Comparison of ENCODE assay signal across 9 mouse cellular contexts in the genomic region with DNA sequence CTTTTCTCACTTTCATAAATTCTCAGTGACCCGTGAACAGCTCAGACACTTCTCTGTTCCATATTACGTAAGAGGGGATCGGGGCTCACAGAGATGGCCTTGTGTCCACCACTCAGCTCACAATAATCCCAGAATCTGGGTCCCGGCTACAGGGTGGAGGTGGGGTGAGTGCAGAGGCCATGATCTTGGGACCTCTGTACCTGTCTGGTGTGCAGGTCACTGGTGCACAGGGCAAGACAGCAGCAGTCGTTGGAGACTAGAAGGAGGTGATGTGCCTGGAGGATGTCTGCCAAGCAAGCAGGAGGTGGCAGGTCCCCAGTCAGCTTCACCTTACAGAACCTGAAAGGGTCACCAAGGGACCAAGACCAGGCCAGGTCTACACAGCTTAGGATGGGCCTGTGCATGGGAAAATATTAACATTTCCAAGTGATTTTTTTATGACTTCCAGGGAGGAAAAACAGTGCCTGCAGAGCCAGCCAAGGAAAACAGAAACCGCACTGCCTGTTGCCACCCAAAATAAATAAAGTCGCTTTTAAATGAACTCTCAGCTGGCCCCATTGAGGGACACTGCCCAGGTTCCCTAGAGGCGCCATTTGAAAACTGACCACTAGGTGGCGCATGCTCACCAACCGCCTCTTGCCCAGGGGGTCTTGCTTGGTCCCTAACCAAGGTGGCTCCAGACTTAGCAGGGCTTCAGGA. TPM values are rescaled to one million over a fixed set of nuclear protein-coding genes. Genes with fewer than 3 reads are reported as not detected.
A peak's percentile ranks its signal among the peaks of the same experiment; 100 is the strongest.
DNase-seq lines count a peak whose midpoint lies in the region; ATAC-seq and TF ChIP-seq lines count a peak whose summit lies in the region.
"Had no signal": no experiment of that assay in that cellular context is flagged by ENCODE, and none has a peak within 500 bp of the region (broad histone marks: within the 10 kb centered on the region; RNA-seq: fewer than 3 reads in every experiment).

No protein-coding gene starts in this region.

- H3K9me3 ChIP-seq in embryonic facial prominence, embryonic 15.5 days (replicated peaks), result no peaks in the 10 kb centered on the region
- H3K9me3 ChIP-seq in hindbrain, embryonic 12.5 days (replicated peaks), result peaks cover 4% of the 10 kb centered on the region
- H3K9me3 ChIP-seq in liver, embryonic 11.5 days (ENCODE audit: control insufficient read depth, low read length), result no peaks in the 10 kb centered on the region

- intact Hi-C loops in gastrocnemius, adult 2 months (cut with DNase I), result no loop called here

- peak overlapping the region; percentile 43 for H3K4me3 ChIP-seq in gastrocnemius, adult 2 months
- H3K4me3 ChIP-seq in embryonic facial prominence, embryonic 15.5 days (replicated peaks), result no peak overlapping the region
- H3K4me3 ChIP-seq in hindbrain, embryonic 12.5 days, result no peak overlapping the region
- no peak overlapping the region for H3K4me3 ChIP-seq in liver, embryonic 11.5 days (ENCODE audit: low read depth, low read length)
- H3K4me3 ChIP-seq: limb, embryonic 13.5 days had no signal

- no peak overlapping the region for H3K9ac ChIP-seq in embryonic facial prominence, embryonic 15.5 days
- H3K9ac ChIP-seq in hindbrain, embryonic 12.5 days, result no peak overlapping the region
- no peak overlapping the region for H3K9ac ChIP-seq in liver, embryonic 11.5 days (ENCODE audit: low read depth, low read length)
- H3K9ac ChIP-seq: limb, embryonic 13.5 days had no signal

- H3K27ac ChIP-seq in gastrocnemius, adult 2 months, result peak overlapping the region; percentile 70
- H3K27ac ChIP-seq in embryonic facial prominence, embryonic 15.5 days (replicated peaks), result no peak overlapping the region
- H3K27ac ChIP-seq in hindbrain, embryonic 12.5 days, result no peak overlapping the region
- H3K27ac ChIP-seq in liver, embryonic 11.5 days (ENCODE audit: low read depth, low read length), result no peak overlapping the region
- H3K27ac ChIP-seq: limb, embryonic 13.5 days had no signal

- no peaks in the 10 kb centered on the region for H3K27me3 ChIP-seq in embryonic facial prominence, embryonic 15.5 days
- H3K27me3 ChIP-seq in hindbrain, embryonic 12.5 days, result no peaks in the 10 kb centered on the region
- H3K27me3 ChIP-seq in liver, embryonic 11.5 days (replicated peaks; ENCODE audit: control insufficient read depth, insufficient read depth, low read length), result peaks cover 2% of the 10 kb centered on the region; the same call in 1 of the 2 replicates

- DNase-seq in gastrocnemius, adult 2 months, result peak; percentile 50
- no peak for DNase-seq in gastrocnemius, postnatal 25 days
- DNase-seq in ES-CJ7 (ENCODE audit: low read depth, low spot score), result peak; percentile 53
- DNase-seq in liver, embryonic 11.5 days (ENCODE audit: low spot score), result no peak
- peak; percentile 42 for DNase-seq in retina, postnatal 7 days (ENCODE audit: low read depth, low spot score)
- DNase-seq in right cerebral cortex, adult 2 months (ENCODE audit: low spot score in 2 of 2), result no peak

- H3K4me2 ChIP-seq in embryonic facial prominence, embryonic 15.5 days (replicated peaks), result no peak overlapping the region
- H3K4me2 ChIP-seq in hindbrain, embryonic 12.5 days (replicated peaks), result no peak overlapping the region
- H3K4me2 ChIP-seq in liver, embryonic 11.5 days, result no peak overlapping the region
- H3K4me2 ChIP-seq: limb, embryonic 13.5 days had no signal

- ATAC-seq in embryonic facial prominence, embryonic 15.5 days (ENCODE audit: insufficient number of reproducible peaks, low FRiP score, low TSS enrichment, low read depth), result 0 out of 2 replicates have a peak, but pooled peaks have one; percentile 17
- peak; percentile 61; the same call in 1 of the 2 replicates for ATAC-seq in hindbrain, embryonic 12.5 days (ENCODE audit: low FRiP score)
- 0 out of 2 replicates have a peak, but pooled peaks have one; percentile 23 for ATAC-seq in liver, embryonic 11.5 days (replicated peaks; ENCODE audit: low FRiP score)

- peak; percentile 80 for TF ChIP-seq CTCF in gastrocnemius, adult 2 months (IDR thresholded peaks at IDR 0.05)

- H3K4me1 ChIP-seq in embryonic facial prominence, embryonic 15.5 days, result 0 out of 2 replicates have a peak, but pooled peaks cover under 1% of the 10 kb centered on the region
- no peaks in the 10 kb centered on the region for H3K4me1 ChIP-seq in hindbrain, embryonic 12.5 days
- H3K4me1 ChIP-seq in liver, embryonic 11.5 days (replicated peaks; ENCODE audit: control insufficient read depth, insufficient read depth, low read length), result no peaks in the 10 kb centered on the region

- H3K36me3 ChIP-seq in embryonic facial prominence, embryonic 15.5 days, result no peaks in the 10 kb centered on the region
- H3K36me3 ChIP-seq in hindbrain, embryonic 12.5 days, result no peaks in the 10 kb centered on the region
- H3K36me3 ChIP-seq in liver, embryonic 11.5 days (ENCODE audit: control insufficient read depth, insufficient read depth, low read length), result no peaks in the 10 kb centered on the region
- H3K36me3 ChIP-seq: limb, embryonic 13.5 days had no signal

- 43% methylated on average over 10 of the region's 10 CpGs for WGBS in embryonic facial prominence, embryonic 15.5 days
- 44% methylated on average over 10 of the region's 10 CpGs for WGBS in hindbrain, embryonic 12.5 days
- WGBS in liver, embryonic 11.5 days, result 42% methylated on average over 10 of the region's 10 CpGs

RNA-seq across cellular contexts. Expression of gene Zbp1, which starts 0.7 kb away (rescaled TPM):
- total RNA-seq in gastrocnemius, adult 2 months (2021), result not detected
- under 1 TPM in 1 of 2 experiments, not detected in 1; 0.27 TPM for total RNA-seq in gastrocnemius, postnatal 25 days (2021)
- 0.63 and 1.5 TPM in 2 replicates for polyA plus RNA-seq in embryonic facial prominence, embryonic 15.5 days (2015; fragmentation: Nextera tagmentation; extraction: Ambion mirVana)
- polyA plus RNA-seq in hindbrain, embryonic 12.5 days (2016; fragmentation: Nextera tagmentation; extraction: Ambion mirVana), result 0.28 TPM in 1 of 2 replicates, not detected in the other
- not detected in 2 replicates for polyA plus RNA-seq in liver, embryonic 11.5 days (2014; fragmentation: Nextera tagmentation; extraction: Ambion mirVana)

RNA-seq across cellular contexts. Expression of gene Pmepa1, which starts 56.9 kb away (rescaled TPM):
- 10 to 100 TPM; 20.0 to 24.4 TPM for total RNA-seq in gastrocnemius, adult 2 months (2021)
- 10 to 100 TPM; 18.2 to 19.2 TPM for total RNA-seq in gastrocnemius, postnatal 25 days (2021)
- polyA plus RNA-seq in embryonic facial prominence, embryonic 15.5 days (2015; fragmentation: Nextera tagmentation; extraction: Ambion mirVana), result 8.7 and 9.0 TPM in 2 replicates
- polyA plus RNA-seq in hindbrain, embryonic 12.5 days (2016; fragmentation: Nextera tagmentation; extraction: Ambion mirVana), result 5.6 and 6.3 TPM in 2 replicates
- 0.95 and 1.2 TPM in 2 replicates for polyA plus RNA-seq in liver, embryonic 11.5 days (2014; fragmentation: Nextera tagmentation; extraction: Ambion mirVana)

Comparison
In these comparisons a context has a peak if more than half of its experiments do, and no peak if none do; other contexts are left out.
1. DNase-seq: peak in gastrocnemius, adult 2 months (single experiment), ES-CJ7 (single experiment) and retina, postnatal 7 days (single experiment); none in gastrocnemius, postnatal 25 days (single experiment), liver, embryonic 11.5 days (single experiment) and right cerebral cortex, adult 2 months (0 of 2).
2. Peak in every context shown above with its lines, with median percentiles within 50 percentile points of each other: ATAC-seq.